In the genomic region with DNA sequence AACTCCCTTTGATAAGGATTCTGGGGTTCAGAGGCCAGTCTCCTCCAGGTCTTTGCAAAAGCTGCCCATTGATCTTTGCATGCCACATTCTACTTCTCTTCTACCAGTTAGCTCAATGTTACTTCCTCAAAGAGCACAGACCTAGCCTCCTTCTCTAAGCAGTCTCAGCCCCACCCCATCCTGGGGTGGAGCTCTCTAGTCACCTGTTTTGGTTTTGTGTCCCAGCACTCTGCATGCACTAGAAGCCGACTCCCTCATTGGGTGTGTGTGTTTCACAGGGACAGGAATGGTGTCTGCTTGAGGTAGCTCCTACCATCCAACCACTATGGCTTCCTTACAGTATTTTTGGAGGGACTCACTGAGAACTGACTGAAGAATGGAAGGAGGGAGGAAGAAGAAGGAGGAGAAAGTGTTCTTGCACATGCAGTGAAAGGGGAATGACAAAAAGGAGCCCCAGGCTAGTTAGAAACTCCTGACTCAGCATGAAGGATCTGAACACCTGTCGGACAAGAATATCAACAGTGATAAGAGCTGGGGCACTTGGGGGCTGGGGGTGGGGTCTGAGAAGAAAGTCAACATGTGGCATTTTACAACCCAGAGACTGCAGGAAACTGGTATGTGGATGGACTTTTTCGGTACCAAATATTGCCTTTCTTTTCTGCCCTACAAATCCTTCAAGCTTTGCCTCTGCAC, we compare ENCODE assay signal across 26 mouse cellular contexts. TPM values are rescaled to one million over a fixed set of nuclear protein-coding genes. Genes with fewer than 3 reads are reported as not detected.
DNase-seq lines count a peak whose midpoint lies in the region; ATAC-seq and TF ChIP-seq lines count a peak whose summit lies in the region.
"Had no signal": no experiment of that assay in that cellular context is flagged by ENCODE, and none has a peak within 500 bp of the region (broad histone marks: within the 10 kb centered on the region; RNA-seq: fewer than 3 reads in every experiment).

No protein-coding gene starts in this region.

- no peak overlapping the region for H3K27ac ChIP-seq in ES-E14 (ENCODE audit: insufficient read depth, low read depth, low read length, poor library complexity, severe bottlenecking)
- H3K27ac ChIP-seq in intestine, embryonic 16.5 days (ENCODE audit: low read length): peak overlapping the region; percentile 57
- H3K27ac ChIP-seq in stomach, embryonic 16.5 days (ENCODE audit: low read length): peak overlapping the region; percentile 54; the same call in 1 of the 2 replicates
- H3K27ac ChIP-seq in left cerebral cortex, adult 2 months: no peak overlapping the region
- H3K27ac ChIP-seq: embryonic facial prominence, embryonic 15.5 days; forebrain, embryonic 10.5 days; forebrain, embryonic 15.5 days; heart, embryonic 13.5 days; hindbrain, embryonic 12.5 days had no signal

- peak; percentile 72 for ATAC-seq in intestine, embryonic 16.5 days
- peak; percentile 76 for ATAC-seq in stomach, embryonic 16.5 days (ENCODE audit: insufficient read depth, low FRiP score)
- ATAC-seq: forebrain, embryonic 15.5 days; hindbrain, embryonic 16.5 days; inflammation-experienced regulatory T-cells, adult 6 months; Patski had no signal

- H3K9me3 ChIP-seq in ES-E14 (ENCODE audit: control insufficient read depth, insufficient read depth, low read depth, low read length): no peaks in the 10 kb centered on the region
- no peaks in the 10 kb centered on the region for H3K9me3 ChIP-seq in intestine, embryonic 16.5 days (ENCODE audit: control insufficient read depth, low read length)
- no peaks in the 10 kb centered on the region for H3K9me3 ChIP-seq in stomach, embryonic 16.5 days (replicated peaks; ENCODE audit: control insufficient read depth, low read length)
- H3K9me3 ChIP-seq: embryonic facial prominence, embryonic 15.5 days; forebrain, embryonic 10.5 days; forebrain, embryonic 15.5 days; heart, embryonic 13.5 days; hindbrain, embryonic 12.5 days had no signal

- H3K4me3 ChIP-seq in ES-E14 (ENCODE audit: insufficient read depth in 1 of 2, low read depth in 1 of 2, low read length in 2 of 2, poor library complexity in 1 of 2, severe bottlenecking in 1 of 2): no peak overlapping the region
- no peak overlapping the region for H3K4me3 ChIP-seq in intestine, embryonic 16.5 days (ENCODE audit: low read length)
- no peak overlapping the region for H3K4me3 ChIP-seq in stomach, embryonic 16.5 days (replicated peaks; ENCODE audit: low read length)
- no peak overlapping the region for H3K4me3 ChIP-seq in left cerebral cortex, adult 2 months
- H3K4me3 ChIP-seq: embryonic facial prominence, embryonic 15.5 days; erythroblast, embryonic 14.5 days; forebrain, embryonic 10.5 days; forebrain, embryonic 15.5 days; heart, embryonic 13.5 days; hindbrain, embryonic 12.5 days had no signal

- H3K4me2 ChIP-seq in intestine, embryonic 16.5 days (ENCODE audit: low read depth, low read length): no peak overlapping the region
- no peak overlapping the region for H3K4me2 ChIP-seq in stomach, embryonic 16.5 days (ENCODE audit: low read depth, low read length)
- H3K4me2 ChIP-seq: embryonic facial prominence, embryonic 15.5 days; forebrain, embryonic 15.5 days; heart, embryonic 13.5 days; hindbrain, embryonic 12.5 days had no signal

- H3K27me3 ChIP-seq in intestine, embryonic 16.5 days (replicated peaks; ENCODE audit: control insufficient read depth, insufficient read depth, low read length): no peaks in the 10 kb centered on the region
- H3K27me3 ChIP-seq in stomach, embryonic 16.5 days (ENCODE audit: control insufficient read depth, insufficient read depth, low read length): no peaks in the 10 kb centered on the region
- H3K27me3 ChIP-seq: embryonic facial prominence, embryonic 15.5 days; forebrain, embryonic 15.5 days; hindbrain, embryonic 12.5 days had no signal

- WGBS in intestine, embryonic 16.5 days: 47% methylated on average over 3 of the region's 3 CpGs
- WGBS in stomach, embryonic 16.5 days: 42% methylated on average over 3 of the region's 3 CpGs

- peaks cover 0 to 5% of the 10 kb centered on the region in 2 experiments; a peak in 1 of 4 replicates for H3K4me1 ChIP-seq in ES-E14 (ENCODE audit: control insufficient read depth in 2 of 2, insufficient read depth in 2 of 2, low read length in 2 of 2, poor library complexity in 1 of 2)
- H3K4me1 ChIP-seq in intestine, embryonic 16.5 days (ENCODE audit: control insufficient read depth, insufficient read depth, low read length): peaks cover 11% of the 10 kb centered on the region
- no peaks in the 10 kb centered on the region for H3K4me1 ChIP-seq in stomach, embryonic 16.5 days (ENCODE audit: control insufficient read depth, insufficient read depth, low read length)
- H3K4me1 ChIP-seq: embryonic facial prominence, embryonic 15.5 days; forebrain, embryonic 10.5 days; forebrain, embryonic 15.5 days; heart, embryonic 13.5 days; hindbrain, embryonic 12.5 days had no signal

- no peak overlapping the region for H3K9ac ChIP-seq in ES-E14 (ENCODE audit: insufficient read depth, low read depth, low read length, poor library complexity, severe bottlenecking)
- H3K9ac ChIP-seq in intestine, embryonic 16.5 days (ENCODE audit: low read depth, low read length): no peak overlapping the region
- H3K9ac ChIP-seq in stomach, embryonic 16.5 days (ENCODE audit: low read length): no peak overlapping the region
- H3K9ac ChIP-seq: embryonic facial prominence, embryonic 15.5 days; forebrain, embryonic 15.5 days; heart, embryonic 13.5 days; hindbrain, embryonic 12.5 days had no signal

- H3K36me3 ChIP-seq in ES-E14 (ENCODE audit: control insufficient read depth, insufficient read depth, low read length, poor library complexity, severe bottlenecking): no peaks in the 10 kb centered on the region
- no peaks in the 10 kb centered on the region for H3K36me3 ChIP-seq in intestine, embryonic 16.5 days (ENCODE audit: control insufficient read depth, insufficient read depth, low read length)
- no peaks in the 10 kb centered on the region for H3K36me3 ChIP-seq in stomach, embryonic 16.5 days (ENCODE audit: control insufficient read depth, insufficient read depth, low read length)
- H3K36me3 ChIP-seq: embryonic facial prominence, embryonic 15.5 days; forebrain, embryonic 10.5 days; forebrain, embryonic 15.5 days; heart, embryonic 13.5 days; hindbrain, embryonic 12.5 days had no signal

- in situ Hi-C loops in ES-E14 (cut with MboI; ENCODE audit: low sequenced_read_pairs in 2 of 2, unreplicated experiment in 2 of 2): no loop called here

- TF ChIP-seq CTCF in left cerebral cortex, adult 2 months (IDR thresholded peaks at IDR 0.05): no peak

- intact Hi-C loops in left cerebral cortex, adult 2 months (cut with DNase I): no loop called here

- DNase-seq in A20 (ENCODE audit: low read depth, low spot score) (peak; percentile 48), ES-E14 (ENCODE audit: low read depth, low spot score) (no peak)
- no peak for DNase-seq in right cerebral cortex, postnatal 14 days
- DNase-seq in cerebellum, postnatal 25 days: no peak
- DNase-seq in left cerebral cortex, adult 2 months (ENCODE audit: extremely low spot score in 1 of 2, low spot score in 2 of 2): no peak
- DNase-seq: adrenal gland, postnatal 10 days; cerebellum, adult 11-12 months; cerebellum, adult 9-10 months; embryo, embryonic 11 days; gastrocnemius, postnatal 36 days; heart, adult 11 months; heart, postnatal 4 days had no signal

TF ChIP-seq in ES-E14, 5 proteins besides CTCF, POLR2A, EP300 and RAD21:
- peak; percentile 60; the same call in 1 of the 2 replicates for TF ChIP-seq MAFK (IDR thresholded peaks at IDR 0.05; ENCODE audit: insufficient read depth, low read depth, low read length)
- no peak for TF ChIP-seq HCFC1 (IDR thresholded peaks at IDR 0.05; ENCODE audit: borderline replicate concordance, insufficient read depth, low read length)
- TF ChIP-seq CHD2 (IDR thresholded peaks at IDR 0.05; ENCODE audit: low read depth, low read length): no peak
- TF ChIP-seq ZNF384 (IDR thresholded peaks at IDR 0.05; ENCODE audit: low read depth, low read length): no peak

RNA-seq across cellular contexts. Expression of gene Tmem92, which starts 10.0 kb away (rescaled TPM):
- 19.8 and 27.1 TPM in 2 replicates for total RNA-seq in ES-E14 (2012; rRNA removed)
- polyA plus RNA-seq in intestine, embryonic 16.5 days (2015; fragmentation: Nextera tagmentation; extraction: Ambion mirVana): 0.11 TPM in 1 of 2 replicates, not detected in the other
- not detected in 2 replicates for polyA plus RNA-seq in stomach, embryonic 16.5 days (2015; fragmentation: Nextera tagmentation; extraction: Ambion mirVana)
- total RNA-seq in left cerebral cortex, adult 2 months (2021): not detected
- total RNA-seq: adrenal gland, postnatal 10 days; gastrocnemius, adult 8-10 months; gastrocnemius, postnatal 36 days; heart, postnatal 4 days had no signal
- polyA plus RNA-seq: embryonic facial prominence, embryonic 11.5 days; embryonic facial prominence, embryonic 15.5 days; erythroblast, embryonic 14.5 days; forebrain, embryonic 10.5 days; heart, embryonic 13.5 days; heart, postnatal 0 days; hindbrain, embryonic 12.5 days; hindbrain, embryonic 16.5 days; inflammation-experienced regulatory T-cells, adult 6 months; Patski had no signal

RNA-seq across cellular contexts. Expression of gene Cdc34b, which starts 30.9 kb away (rescaled TPM):
- 0.32 and 0.54 TPM in 2 replicates for total RNA-seq in ES-E14 (2012; rRNA removed)
- not detected in 2 replicates for polyA plus RNA-seq in intestine, embryonic 16.5 days (2015; fragmentation: Nextera tagmentation; extraction: Ambion mirVana)
- polyA plus RNA-seq in stomach, embryonic 16.5 days (2015; fragmentation: Nextera tagmentation; extraction: Ambion mirVana): 0.18 and 0.39 TPM in 2 replicates
- total RNA-seq in left cerebral cortex, adult 2 months (2021): under 1 TPM in 1 of 2 experiments, not detected in 1; 0.58 TPM
- polyA plus RNA-seq: embryonic facial prominence, embryonic 15.5 days; forebrain, embryonic 15.5 days; heart, postnatal 0 days; hindbrain, embryonic 16.5 days had no signal

Comparison
In these comparisons a context has a peak if more than half of its experiments do, and no peak if none do; other contexts are left out.
1. H3K27ac ChIP-seq: peak in intestine, embryonic 16.5 days (single experiment) and stomach, embryonic 16.5 days (single experiment); none in ES-E14 (single experiment) and left cerebral cortex, adult 2 months (single experiment).
2. RNA of gene Tmem92, which starts 10.0 kb away (total RNA-seq): 19.8 to 27.1 TPM in ES-E14; not detected in left cerebral cortex, adult 2 months; every median in the first group is over 10 times any median in the second.